Mouse (Mus musculus) liver, embryonic 11.5 days (tissue): ENCODE results near the gene Bbs9. TPM values are rescaled to one million over a fixed set of nuclear protein-coding genes. Genes with fewer than 3 reads are reported as not detected.
A peak's percentile ranks its signal among the peaks of the same experiment; 100 is the strongest.

Source experiments
- ATAC-seq: fragments of 200-750 bp; cut with Nextera tagmentation; replicated peaks from 2 replicates; pipeline ENCODE4 v1.8.0; 2017; ENCODE audit warnings: moderate number of reproducible peaks, mild to moderate bottlenecking, moderate TSS enrichment, moderate library complexity; ENCODE audit not compliant: low FRiP score
- DNase-seq: peaks from one replicate; pipeline ENCODE4 v3.0.0-alpha.2; 2017; ENCODE audit warnings: low spot score
- H3K27ac ChIP-seq: fragments of 300-500 bp; sonication (generic); 2 replicates; pipeline ENCODE4 v1.5.1; 2014; ENCODE audit warnings: mild to moderate bottlenecking, low read depth, low read length, control low read depth
- H3K27me3 ChIP-seq: fragments of 300-500 bp; sonication (generic); replicated peaks from 2 replicates; pipeline ENCODE4 v1.6.1; 2014; ENCODE audit warnings: low read length, mixed read lengths; ENCODE audit not compliant: control insufficient read depth, insufficient read depth
- H3K36me3 ChIP-seq: fragments of 300-500 bp; sonication (generic); 2 replicates; pipeline ENCODE4 v1.6.1; 2014; ENCODE audit warnings: mild to moderate bottlenecking, low read length, moderate library complexity, mixed read lengths; ENCODE audit not compliant: control insufficient read depth, insufficient read depth
- H3K4me1 ChIP-seq: fragments of 300-500 bp; sonication (generic); replicated peaks from 2 replicates; pipeline ENCODE4 v1.6.1; 2014; ENCODE audit warnings: low read length, mixed read lengths; ENCODE audit not compliant: control insufficient read depth, insufficient read depth
- H3K4me2 ChIP-seq: fragments of 300-500 bp; sonication (generic); 2 replicates; pipeline ENCODE4 v1.6.1; 2014; ENCODE audit warnings: mild to moderate bottlenecking, control low read depth, moderate library complexity
- H3K4me3 ChIP-seq: fragments of 300-500 bp; sonication (generic); 2 replicates; pipeline ENCODE4 v1.5.1; 2014; ENCODE audit warnings: low read depth, low read length, control low read depth
- H3K9ac ChIP-seq: fragments of 300-500 bp; sonication (generic); 2 replicates; pipeline ENCODE4 v1.6.1; 2014; ENCODE audit warnings: low read depth, low read length, control low read depth
- H3K9me3 ChIP-seq: fragments of 300-500 bp; sonication (generic); 2 replicates; pipeline ENCODE4 v1.6.1; 2016; ENCODE audit warnings: low read length, inconsistent platforms, mixed read lengths; ENCODE audit not compliant: control insufficient read depth
- WGBS: fragments of 180-500 bp; shearing (Covaris S2); extraction: QIAGEN DNeasy Blood & Tissue Kit; methylation state at CpG from one replicate; pipeline ENCODE4 v1.1.7; 2014; 5-methylcytosine and 5-hydroxymethylcytosine counted together
- polyA plus RNA-seq: library from polyadenylated mRNA; unstranded; fragments of >200 nt; fragmentation: Nextera tagmentation; extraction: Ambion mirVana; gene quantifications from 2 replicates; pipeline ENCODE4 v1.2.1, GENCODE M21; 2014

Bbs9 gene
- polyA plus RNA-seq, 1 experiment from 2014 or later, result 8.7 TPM

DNA sequence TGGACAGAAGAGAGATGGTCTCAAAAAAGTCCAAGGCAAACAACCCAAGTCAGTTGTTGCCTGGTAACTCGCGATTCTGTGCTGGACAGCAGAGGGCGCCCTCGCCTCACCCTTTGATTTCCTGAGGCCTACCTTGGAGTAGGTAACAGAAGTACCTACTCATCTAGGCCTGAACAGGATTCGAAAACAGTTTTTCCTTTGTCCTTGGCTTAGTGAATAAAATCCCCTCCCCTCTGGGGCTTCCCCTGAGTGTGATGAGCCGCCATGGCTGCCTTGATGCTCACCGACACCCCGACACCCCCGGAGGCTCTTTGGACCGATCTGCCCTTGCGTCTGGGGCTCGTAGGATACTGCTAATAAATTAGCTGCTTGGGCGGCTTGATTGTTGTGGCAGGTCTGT lies 82.0 kb downstream of the Bbs9 start:
- Histone ChIP-seq H3K4me2 (no peak overlapping the region), H3K9ac (no peak overlapping the region), H3K27ac (no peak overlapping the region), H3K9me3 (no peaks in the 10 kb centered on the region), H3K4me3 (no peak overlapping the region), H3K4me1 (no peaks in the 10 kb centered on the region), H3K36me3 (no peaks in the 10 kb centered on the region), H3K27me3 (no peaks in the 10 kb centered on the region)
- DNase-seq, result peak; percentile 46
- no peak for ATAC-seq
- 58% methylated on average over 13 of the region's 13 CpGs for WGBS

DNA sequence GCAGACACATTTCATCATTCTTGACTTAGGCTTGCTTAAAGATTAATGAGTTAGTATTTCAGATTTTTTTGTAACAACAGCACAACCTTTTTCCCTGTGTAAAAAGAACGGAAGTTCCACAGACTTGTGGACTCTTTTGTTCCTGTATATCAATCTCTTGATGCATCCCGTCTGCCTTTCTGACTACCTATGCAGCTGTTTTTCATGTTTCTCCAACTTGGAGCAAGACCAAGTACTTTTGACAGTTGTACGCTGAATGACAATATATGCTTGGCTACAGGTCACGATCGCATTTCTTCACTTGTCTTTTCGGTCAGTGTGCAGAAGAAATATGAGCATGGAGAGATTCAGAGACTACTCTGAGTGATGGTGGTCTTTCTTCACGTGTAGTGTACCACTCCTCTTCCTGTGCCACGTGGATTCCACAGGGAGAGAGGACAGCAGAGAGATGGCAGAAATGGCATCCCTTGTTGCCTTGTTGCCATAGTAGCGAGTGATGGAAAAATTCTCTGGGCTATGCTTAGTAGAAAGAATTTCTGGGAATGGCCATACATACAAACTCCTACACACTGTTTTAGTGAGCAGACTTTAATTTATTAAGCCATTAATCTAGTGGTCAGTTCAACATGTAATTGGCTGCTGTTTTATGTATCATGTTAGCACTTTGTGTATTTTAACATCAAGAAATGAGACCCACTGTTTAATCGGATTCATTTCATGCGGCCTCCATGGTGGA lies 88.3 kb downstream of the Bbs9 start:
- Histone ChIP-seq H3K9ac (no peak overlapping the region), H3K27ac (no peak overlapping the region), H3K4me1 (no peaks in the 10 kb centered on the region), H3K4me2 (no peak overlapping the region), H3K4me3 (no peak overlapping the region), H3K36me3 (no peaks in the 10 kb centered on the region), H3K27me3 (no peaks in the 10 kb centered on the region), H3K9me3 (no peaks in the 10 kb centered on the region)
- 89% methylated on average over 11 of the region's 11 CpGs for WGBS
- DNase-seq (no peak), ATAC-seq (no peak)

DNA sequence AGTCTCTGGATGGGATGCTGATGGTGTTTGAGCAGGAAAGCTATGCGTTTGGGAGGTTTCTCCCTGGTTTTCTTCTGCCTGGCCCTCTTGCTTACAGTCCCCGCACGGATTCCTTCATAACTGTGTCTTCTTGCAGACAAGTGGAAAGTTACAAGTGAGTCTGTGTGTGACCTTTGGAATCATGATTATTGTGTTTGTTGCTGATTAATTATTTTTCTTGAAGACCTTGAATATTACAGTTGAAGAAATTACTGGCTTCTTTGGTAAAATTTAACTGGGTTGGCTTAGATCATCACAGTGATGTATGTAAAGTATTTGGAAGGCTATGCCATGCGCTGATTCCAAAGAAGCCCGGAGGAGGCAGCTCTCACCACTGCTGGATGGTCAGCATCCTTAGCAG lies 92.2 kb downstream of the Bbs9 start:
- Histone ChIP-seq H3K36me3 (no peaks in the 10 kb centered on the region), H3K4me3 (no peak overlapping the region), H3K9me3 (no peaks in the 10 kb centered on the region), H3K4me1 (no peaks in the 10 kb centered on the region), H3K9ac (no peak overlapping the region), H3K27ac (no peak overlapping the region), H3K27me3 (no peaks in the 10 kb centered on the region), H3K4me2 (no peak overlapping the region)
- ATAC-seq, result no peak
- 89% methylated on average over 5 of the region's 5 CpGs for WGBS
- DNase-seq, result no peak

DNA sequence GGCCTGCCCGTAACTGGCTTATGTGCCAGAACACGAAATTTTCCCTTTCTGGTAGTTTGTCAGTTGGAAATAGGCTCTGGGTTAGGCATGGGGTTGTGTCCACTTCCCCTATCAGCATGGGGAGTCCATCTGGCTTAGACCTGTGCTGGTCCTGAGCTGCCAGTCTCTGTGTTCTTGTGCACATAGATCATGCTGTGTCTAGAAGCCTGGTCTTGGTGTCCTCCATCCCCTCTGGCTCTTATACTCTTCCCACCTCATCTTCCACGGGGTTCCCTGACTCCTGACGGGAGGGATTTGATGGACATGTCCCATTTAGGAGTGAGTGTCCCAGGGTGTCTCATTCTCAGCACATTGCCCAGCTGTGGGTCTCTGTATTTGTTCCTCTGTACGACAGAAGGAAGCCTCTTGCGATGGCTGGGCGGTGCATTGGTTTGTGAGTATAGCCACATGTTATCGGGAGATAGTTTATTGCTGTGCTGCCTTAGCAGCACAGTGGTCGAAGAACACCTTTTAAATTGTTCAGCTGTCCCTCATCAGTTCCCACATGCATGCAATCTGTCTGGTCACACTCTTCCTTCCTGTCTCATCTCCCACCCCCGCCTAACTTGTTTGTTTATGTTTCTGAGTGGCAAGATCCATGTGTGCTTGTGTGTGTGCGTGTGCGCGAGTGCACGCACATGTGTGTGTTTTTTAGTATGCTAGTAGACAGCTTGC lies 101.1 kb downstream of the Bbs9 start:
- no peak overlapping the region for H3K9ac ChIP-seq
- no peak overlapping the region for H3K4me2 ChIP-seq
- no peak overlapping the region for H3K27ac ChIP-seq
- no peak for ATAC-seq
- DNase-seq, result no peak
- H3K36me3 ChIP-seq, result no peaks in the 10 kb centered on the region
- H3K4me1 ChIP-seq, result no peaks in the 10 kb centered on the region
- H3K9me3 ChIP-seq, result no peaks in the 10 kb centered on the region
- WGBS, result 67% methylated on average over 14 of the region's 14 CpGs
- H3K4me3 ChIP-seq, result no peak overlapping the region
- H3K27me3 ChIP-seq, result no peaks in the 10 kb centered on the region

DNA sequence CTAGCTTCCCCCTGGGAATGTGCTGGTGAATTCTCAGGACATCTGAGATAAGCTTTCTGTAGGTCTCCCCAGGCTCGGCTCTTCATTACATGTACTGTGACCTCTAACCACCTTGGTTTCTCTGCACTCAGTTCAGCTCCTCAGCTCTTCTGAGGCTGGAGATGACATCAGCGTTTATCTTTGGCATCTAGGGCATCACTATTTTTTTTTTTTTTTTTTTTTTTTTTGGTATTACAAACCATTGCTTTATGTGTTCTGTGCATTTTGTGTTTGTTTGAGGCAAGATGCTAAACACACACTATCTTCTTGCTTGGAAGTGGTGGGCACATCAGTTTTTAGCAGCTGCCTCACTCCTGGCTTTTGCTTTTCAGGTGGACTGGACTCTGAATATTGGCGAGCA lies 102.8 kb downstream of the Bbs9 start:
- H3K9ac ChIP-seq, result no peak overlapping the region
- H3K27ac ChIP-seq, result no peak overlapping the region
- no peaks in the 10 kb centered on the region for H3K4me1 ChIP-seq
- H3K4me2 ChIP-seq, result no peak overlapping the region
- H3K4me3 ChIP-seq, result no peak overlapping the region
- ATAC-seq, result no peak
- no peak for DNase-seq
- no peaks in the 10 kb centered on the region for H3K9me3 ChIP-seq
- no peaks in the 10 kb centered on the region for H3K36me3 ChIP-seq
- no peaks in the 10 kb centered on the region for H3K27me3 ChIP-seq
- 69% methylated on average over 3 of the region's 3 CpGs for WGBS

DNA sequence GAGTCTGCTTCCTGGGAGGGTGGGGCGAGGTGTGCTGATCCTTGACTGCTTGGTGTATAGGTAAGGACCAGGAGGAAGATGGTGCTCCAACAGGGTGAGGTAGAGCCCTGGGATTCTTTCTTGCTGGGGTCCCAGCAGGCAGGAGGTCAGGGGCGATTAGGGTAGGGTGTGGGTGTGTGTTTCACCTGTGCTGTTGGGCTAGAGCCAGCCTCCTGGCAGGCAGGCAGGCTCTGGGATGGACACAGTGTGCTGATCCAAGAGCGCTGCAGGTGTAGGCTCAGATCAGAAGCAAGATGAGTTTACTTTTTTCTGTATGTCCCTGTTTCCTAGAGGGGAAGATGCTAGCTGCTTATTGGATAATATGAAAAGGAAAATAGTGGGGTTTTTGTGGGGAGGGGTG lies 108.7 kb downstream of the Bbs9 start:
- ATAC-seq, result no peak
- no peak overlapping the region for H3K4me3 ChIP-seq
- 74% methylated on average over 3 of the region's 3 CpGs for WGBS

DNA sequence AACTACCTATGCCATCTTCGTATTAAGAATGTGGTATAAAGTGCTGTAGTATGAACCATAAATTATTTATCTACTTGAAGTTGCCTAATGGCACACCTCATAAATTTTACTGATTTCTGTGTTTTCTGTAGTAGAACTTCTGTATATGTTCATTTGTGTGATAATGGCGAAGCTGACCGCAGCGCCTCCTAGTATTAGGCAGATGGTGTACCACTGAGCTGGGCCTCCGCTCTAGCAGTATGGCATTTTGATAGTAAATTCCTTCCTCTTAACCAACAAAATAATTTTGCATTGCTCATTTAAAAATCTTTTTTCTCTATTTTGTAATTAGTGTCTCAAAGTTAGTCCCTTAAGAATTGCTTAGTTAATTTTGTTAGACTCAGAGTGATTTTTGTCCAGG lies 117.5 kb downstream of the Bbs9 start:
- H3K4me2 ChIP-seq, result no peak overlapping the region
- no peaks in the 10 kb centered on the region for H3K36me3 ChIP-seq
- no peak overlapping the region for H3K4me3 ChIP-seq
- ATAC-seq (no peak), DNase-seq (no peak)
- H3K27ac ChIP-seq, result no peak overlapping the region
- WGBS, result 96% methylated on average over 5 of the region's 5 CpGs
- H3K9ac ChIP-seq, result no peak overlapping the region
- no peaks in the 10 kb centered on the region for H3K4me1 ChIP-seq
- no peaks in the 10 kb centered on the region for H3K9me3 ChIP-seq
- no peaks in the 10 kb centered on the region for H3K27me3 ChIP-seq

More for the DNA sequence above, 108.7 kb downstream of the Bbs9 start:
- no peaks in the 10 kb centered on the region for H3K36me3 ChIP-seq
- no peaks in the 10 kb centered on the region for H3K9me3 ChIP-seq
- H3K27me3 ChIP-seq, result no peaks in the 10 kb centered on the region
- no peak overlapping the region for H3K9ac ChIP-seq
- no peak overlapping the region for H3K27ac ChIP-seq
- no peaks in the 10 kb centered on the region for H3K4me1 ChIP-seq
- no peak overlapping the region for H3K4me2 ChIP-seq
- DNase-seq, result no peak

DNA sequence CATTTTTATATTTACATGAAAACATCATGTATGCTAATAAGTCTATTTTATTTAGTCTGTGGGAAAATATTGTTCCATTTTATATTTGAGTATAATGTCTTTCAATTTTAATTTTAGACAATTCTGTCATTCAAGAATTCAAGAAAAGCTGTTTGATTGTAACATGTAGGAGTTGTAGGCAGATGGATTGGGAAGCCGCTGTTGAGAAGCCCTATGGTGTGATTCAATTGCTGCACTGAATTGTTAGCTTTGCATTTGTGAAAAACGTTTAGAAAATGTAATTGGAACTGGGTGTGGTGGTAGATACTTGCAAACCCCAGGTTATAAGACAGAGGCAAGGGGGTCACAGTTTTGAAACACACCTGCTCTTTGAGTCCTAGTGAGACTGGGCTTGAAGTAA lies 121.1 kb downstream of the Bbs9 start:
- Histone ChIP-seq H3K36me3 (no peaks in the 10 kb centered on the region), H3K27ac (no peak overlapping the region), H3K9ac (no peak overlapping the region), H3K9me3 (no peaks in the 10 kb centered on the region), H3K4me2 (no peak overlapping the region), H3K4me1 (no peaks in the 10 kb centered on the region), H3K4me3 (no peak overlapping the region), H3K27me3 (no peaks in the 10 kb centered on the region)
- no peak for DNase-seq
- 50% methylated on average over 2 of the region's 2 CpGs for WGBS
- ATAC-seq, result no peak

DNA sequence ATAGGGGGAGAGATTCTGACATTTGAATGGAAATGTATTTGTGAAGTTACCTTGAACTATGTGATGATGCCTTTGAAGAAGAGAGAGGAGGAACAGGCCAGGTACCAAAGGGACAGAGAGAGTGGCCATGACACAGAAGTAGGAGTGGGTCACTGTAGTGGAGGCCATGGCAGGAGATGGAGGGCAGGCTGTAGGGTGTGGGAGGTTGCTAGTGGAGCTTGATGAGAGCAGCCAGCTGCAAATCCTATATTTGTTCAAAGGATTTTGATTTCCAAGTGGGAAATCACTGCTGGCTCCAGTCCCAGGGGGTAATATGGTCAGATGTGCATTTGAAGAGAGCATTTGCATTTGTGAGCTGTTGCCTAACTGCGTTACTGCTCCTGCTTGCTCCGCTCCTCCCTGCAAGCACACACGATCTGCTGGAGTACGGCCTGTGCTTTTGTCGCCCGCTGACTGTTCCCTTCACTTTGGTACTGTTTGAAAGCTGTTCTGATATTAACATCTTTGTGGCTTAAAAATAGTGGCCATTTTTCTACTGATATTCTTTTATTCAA lies 137.8 kb downstream of the Bbs9 start:
- no peaks in the 10 kb centered on the region for H3K9me3 ChIP-seq
- H3K9ac ChIP-seq, result no peak overlapping the region
- H3K4me1 ChIP-seq, result no peaks in the 10 kb centered on the region
- no peak overlapping the region for H3K4me3 ChIP-seq
- ATAC-seq (no peak), DNase-seq (no peak)
- no peaks in the 10 kb centered on the region for H3K36me3 ChIP-seq
- no peak overlapping the region for H3K4me2 ChIP-seq
- 92% methylated on average over 6 of the region's 6 CpGs for WGBS
- H3K27ac ChIP-seq, result no peak overlapping the region
- H3K27me3 ChIP-seq, result no peaks in the 10 kb centered on the region
